Mouse (Mus musculus): ENCODE results near the gene Cpt1c. TPM values are rescaled to one million over a fixed set of nuclear protein-coding genes. Genes with fewer than 3 reads are reported as not detected.

Gene Cpt1c
- total and polyA plus RNA-seq, 2 experiments from 2014 or later, result 54.0 to 88.1 TPM

- DNase-seq (ENCODE audit: low spot score) (peak; percentile 22), ATAC-seq (ENCODE audit: low FRiP score) (peak; percentile 9; the same call in 1 of the 2 replicates)
- Histone ChIP-seq H3K36me3 (ENCODE audit: insufficient read depth, low read length) (peaks cover 32% of the 10 kb centered on the region), H3K4me1 (ENCODE audit: insufficient read depth, low read length) (0 out of 2 replicates have a peak, but pooled peaks cover 2% of the 10 kb centered on the region), H3K9me3 (ENCODE audit: low read length) (no peaks in the 10 kb centered on the region), H3K9ac (replicated peaks; ENCODE audit: low read length, poor library complexity, severe bottlenecking) (peak overlapping the region; percentile 62), H3K27ac (ENCODE audit: low read depth, low read length) (peak overlapping the region; percentile 62), H3K4me3 (ENCODE audit: low read depth, low read length) (peak overlapping the region; percentile 54), H3K27me3 (ENCODE audit: insufficient read depth, low read length) (no peaks in the 10 kb centered on the region), H3K4me2 (ENCODE audit: low read depth, low read length, poor library complexity, severe bottlenecking) (peak overlapping the region; percentile 80)
- WGBS, result 4% methylated on average over 15 of the region's 15 CpGs
- no peak for TF ChIP-seq CTCF (IDR thresholded peaks at IDR 0.05)
Measured at GRCm38 (mm10) chr7:44997940-44998428, 23.3 kb upstream of the Cpt1c start.

- Histone ChIP-seq H3K36me3 (ENCODE audit: insufficient read depth, low read length) (peaks cover 28% of the 10 kb centered on the region), H3K4me3 (ENCODE audit: low read depth, low read length) (peak within 1 kb of the TSS; percentile 54), H3K4me2 (ENCODE audit: low read depth, low read length, poor library complexity, severe bottlenecking) (peak within 1 kb of the TSS; percentile 80), H3K27me3 (ENCODE audit: insufficient read depth, low read length) (no peaks in the 10 kb centered on the region), H3K4me1 (ENCODE audit: insufficient read depth, low read length) (0 out of 2 replicates have a peak, but pooled peaks cover 2% of the 10 kb centered on the region), H3K9ac (replicated peaks; ENCODE audit: low read length, poor library complexity, severe bottlenecking) (peak within 1 kb of the TSS; percentile 62), H3K9me3 (ENCODE audit: low read length) (no peaks in the 10 kb centered on the region), H3K27ac (ENCODE audit: low read depth, low read length) (peak within 1 kb of the TSS; percentile 62)
- under 1% methylated on average over 43 of the region's 43 CpGs for WGBS
- TF ChIP-seq CTCF (IDR thresholded peaks at IDR 0.05), result no peak
- peak; percentile 98 for DNase-seq (ENCODE audit: low spot score)
- ATAC-seq (ENCODE audit: low FRiP score), result peak; percentile 89
Measured at GRCm38 (mm10) chr7:44997231-44997939, 22.7 kb upstream of the Cpt1c start, which contains the start of gene Irf3. Gene Irf3, plus strand, starts transcription at chr7:44997648.

- DNase-seq (ENCODE audit: low spot score), result no peak
- no peak for ATAC-seq (ENCODE audit: low FRiP score)
- no peak overlapping the region for H3K27ac ChIP-seq (ENCODE audit: low read depth, low read length)
Measured at GRCm38 (mm10) chr7:44996672-44997071, 22.0 kb upstream of the Cpt1c start.

GRCm38 (mm10) chr7:44986879-44987718 is 12.4 kb upstream of the Cpt1c start:
- WGBS, result under 1% methylated on average over 29 of the region's 29 CpGs
- H3K4me3 ChIP-seq (ENCODE audit: low read depth, low read length), result peak overlapping the region; percentile 87
- peak overlapping the region; percentile 93 for H3K27ac ChIP-seq (ENCODE audit: low read depth, low read length)
- no peak for TF ChIP-seq CTCF (IDR thresholded peaks at IDR 0.05)
- DNase-seq (ENCODE audit: low spot score) (no peak), ATAC-seq (ENCODE audit: low FRiP score) (peak; percentile 8)
- peaks cover 11% of the 10 kb centered on the region; the same call in 1 of the 2 replicates for H3K36me3 ChIP-seq (ENCODE audit: insufficient read depth, low read length)
- peaks cover 16% of the 10 kb centered on the region for H3K4me1 ChIP-seq (ENCODE audit: insufficient read depth, low read length)
- H3K9me3 ChIP-seq (ENCODE audit: low read length), result no peaks in the 10 kb centered on the region
- H3K9ac ChIP-seq (replicated peaks; ENCODE audit: low read length, poor library complexity, severe bottlenecking), result peak overlapping the region; percentile 72
- H3K4me2 ChIP-seq (ENCODE audit: low read depth, low read length, poor library complexity, severe bottlenecking), result peak overlapping the region; percentile 75
- no peaks in the 10 kb centered on the region for H3K27me3 ChIP-seq (ENCODE audit: insufficient read depth, low read length)

More at GRCm38 (mm10) chr7:44996672-44997071, 22.0 kb upstream of the Cpt1c start:
- Histone ChIP-seq H3K36me3 (ENCODE audit: insufficient read depth, low read length) (peaks cover 21% of the 10 kb centered on the region), H3K4me1 (ENCODE audit: insufficient read depth, low read length) (0 out of 2 replicates have a peak, but pooled peaks cover 2% of the 10 kb centered on the region), H3K4me3 (ENCODE audit: low read depth, low read length) (peak overlapping the region; percentile 54), H3K9me3 (ENCODE audit: low read length) (no peaks in the 10 kb centered on the region), H3K4me2 (ENCODE audit: low read depth, low read length, poor library complexity, severe bottlenecking) (peak overlapping the region; percentile 80), H3K27me3 (ENCODE audit: insufficient read depth, low read length) (no peaks in the 10 kb centered on the region), H3K9ac (replicated peaks; ENCODE audit: low read length, poor library complexity, severe bottlenecking) (no peak overlapping the region)
- TF ChIP-seq CTCF (IDR thresholded peaks at IDR 0.05), result no peak
- WGBS, result 13% methylated on average over 10 of the region's 10 CpGs

GRCm38 (mm10) chr7:44986192-44986878 is 11.7 kb upstream of the Cpt1c start, which contains the start of gene Prmt1:
Gene Prmt1, minus strand, starts transcription at chr7:44986568.
- ATAC-seq (ENCODE audit: low FRiP score) (peak; percentile 96), DNase-seq (ENCODE audit: low spot score) (peak; percentile 100)
- under 1% methylated on average over 42 of the region's 42 CpGs for WGBS

More at GRCm38 (mm10) chr7:44986192-44986878, 11.7 kb upstream of the Cpt1c start, which contains the start of gene Prmt1:
- no peak for TF ChIP-seq CTCF (IDR thresholded peaks at IDR 0.05)
- peak within 1 kb of the TSS; percentile 98 for H3K27ac ChIP-seq (ENCODE audit: low read depth, low read length)
- no peaks in the 10 kb centered on the region for H3K9me3 ChIP-seq (ENCODE audit: low read length)
- peak within 1 kb of the TSS; percentile 75 for H3K4me2 ChIP-seq (ENCODE audit: low read depth, low read length, poor library complexity, severe bottlenecking)
- no peaks in the 10 kb centered on the region for H3K27me3 ChIP-seq (ENCODE audit: insufficient read depth, low read length)
- peaks cover 16% of the 10 kb centered on the region for H3K4me1 ChIP-seq (ENCODE audit: insufficient read depth, low read length)
- H3K4me3 ChIP-seq (ENCODE audit: low read depth, low read length), result peak within 1 kb of the TSS; percentile 87
- peaks cover 19% of the 10 kb centered on the region for H3K36me3 ChIP-seq (ENCODE audit: insufficient read depth, low read length)
- peak within 1 kb of the TSS; percentile 96 for H3K9ac ChIP-seq (replicated peaks; ENCODE audit: low read length, poor library complexity, severe bottlenecking)

Measured in midbrain, postnatal 0 days (tissue).